Mouse (Mus musculus): ENCODE data around the gene Mtln. TPM values are rescaled to one million over a fixed set of nuclear protein-coding genes. Genes with fewer than 3 reads are reported as not detected.

Gene Mtln
- polyA plus RNA-seq, 1 experiment from 2014 or later, result 22.8 TPM

GRCm38 (mm10) chr2:127831401-127832102 is 39.3 kb upstream of the Mtln start, which contains the start of gene Bub1:
Bub1 (minus strand) TSS chr2:127831865.
- Histone ChIP-seq H3K36me3 (replicated peaks; ENCODE audit: insufficient read depth, low read length) (peaks cover 7% of the 10 kb centered on the region), H3K9me3 (ENCODE audit: low read length) (no peaks in the 10 kb centered on the region), H3K27ac (ENCODE audit: low read depth) (no peak within 1 kb of the TSS), H3K4me2 (ENCODE audit: low read depth, low read length) (peak within 1 kb of the TSS; percentile 89), H3K4me1 (ENCODE audit: insufficient read depth) (peaks cover 8% of the 10 kb centered on the region), H3K27me3 (ENCODE audit: insufficient read depth, low read length) (no peaks in the 10 kb centered on the region), H3K9ac (replicated peaks) (peak within 1 kb of the TSS; percentile 65), H3K4me3 (ENCODE audit: low read depth, low read length) (peak within 1 kb of the TSS; percentile 84)
- under 1% methylated on average over 56 of the region's 56 CpGs for whole genome bisulfite sequencing (ENCODE audit: insufficient replicate concordance)
- peak; percentile 99 for ATAC-seq
- TF ChIP-seq CTCF (IDR thresholded peaks at IDR 0.05; ENCODE audit: low read depth) (no peak), EP300 (IDR thresholded peaks at IDR 0.05; ENCODE audit: low read depth) (no peak)
- peak; percentile 97 for DNase-seq

DNA sequence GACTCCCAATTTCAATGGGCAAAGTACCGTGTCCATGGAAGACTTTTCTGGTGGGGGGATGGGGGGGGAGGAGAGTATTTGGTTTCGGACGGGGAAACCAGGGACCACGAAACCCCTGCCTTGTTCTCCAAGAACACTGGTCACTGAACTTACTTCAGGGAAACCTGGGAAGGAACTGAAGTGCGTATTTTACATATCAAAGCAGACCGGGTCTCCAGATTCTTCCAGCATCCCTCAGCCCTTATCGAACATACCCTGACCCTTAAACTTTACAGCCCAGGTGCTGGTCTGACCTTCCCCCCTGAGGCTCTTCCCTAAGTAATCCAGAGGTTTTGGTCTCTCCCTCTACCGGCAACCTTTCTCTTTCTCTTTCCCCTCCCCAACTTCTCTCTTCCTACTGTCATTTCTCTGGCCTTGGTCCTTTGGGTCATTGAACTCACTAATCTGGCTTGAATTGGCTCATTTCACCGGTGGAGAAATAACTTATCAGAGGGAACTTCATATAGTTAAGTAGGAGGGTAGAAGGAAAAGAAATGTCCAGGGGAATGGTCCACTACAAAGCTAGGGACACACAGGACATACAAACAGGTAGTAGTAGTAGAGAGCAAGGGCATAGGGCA is 2.5 kb downstream of the Mtln start:
- H3K27ac ChIP-seq (ENCODE audit: low read depth), result peak overlapping the region; percentile 48; the same call in 1 of the 2 replicates
- no peak for TF ChIP-seq CTCF (IDR thresholded peaks at IDR 0.05; ENCODE audit: low read depth)
- no peak for TF ChIP-seq EP300 (IDR thresholded peaks at IDR 0.05; ENCODE audit: low read depth)
- 30% methylated on average over 9 of the region's 9 CpGs for WGBS (ENCODE audit: insufficient replicate concordance)
- peak overlapping the region; percentile 92 for H3K4me2 ChIP-seq (ENCODE audit: low read depth, low read length)
- no peaks in the 10 kb centered on the region for H3K27me3 ChIP-seq (ENCODE audit: insufficient read depth, low read length)
- peak overlapping the region; percentile 76 for H3K9ac ChIP-seq (replicated peaks)
- no peaks in the 10 kb centered on the region for H3K9me3 ChIP-seq (ENCODE audit: low read length)
- H3K36me3 ChIP-seq (replicated peaks; ENCODE audit: insufficient read depth, low read length), result no peaks in the 10 kb centered on the region
- peak overlapping the region; percentile 67 for H3K4me3 ChIP-seq (ENCODE audit: low read depth, low read length)
- DNase-seq, result no peak
- peaks cover 18% of the 10 kb centered on the region for H3K4me1 ChIP-seq (ENCODE audit: insufficient read depth)
- ATAC-seq, result no peak

- ATAC-seq (peak; percentile 34; the same call in 1 of the 2 replicates), DNase-seq (no peak)
- Histone ChIP-seq H3K9ac (replicated peaks) (peak overlapping the region; percentile 76), H3K36me3 (replicated peaks; ENCODE audit: insufficient read depth, low read length) (no peaks in the 10 kb centered on the region), H3K27me3 (ENCODE audit: insufficient read depth, low read length) (no peaks in the 10 kb centered on the region), H3K27ac (ENCODE audit: low read depth) (peak overlapping the region; percentile 48; the same call in 1 of the 2 replicates), H3K4me1 (ENCODE audit: insufficient read depth) (peaks cover 18% of the 10 kb centered on the region), H3K9me3 (ENCODE audit: low read length) (no peaks in the 10 kb centered on the region), H3K4me2 (ENCODE audit: low read depth, low read length) (peak overlapping the region; percentile 92), H3K4me3 (ENCODE audit: low read depth, low read length) (peak overlapping the region; percentile 67)
- 4% methylated on average over 11 of the region's 11 CpGs for WGBS (ENCODE audit: insufficient replicate concordance)
- TF ChIP-seq EP300 (IDR thresholded peaks at IDR 0.05; ENCODE audit: low read depth) (no peak), CTCF (IDR thresholded peaks at IDR 0.05; ENCODE audit: low read depth) (no peak)
These were observed 3.1 kb downstream of the Mtln start for GRCm38 (mm10) chr2:127789138-127789537.

GRCm38 (mm10) chr2:127788440-127789116 is 3.7 kb downstream of the Mtln start, which contains the start of gene Nphp1:
Nphp1 (minus strand) TSS chr2:127788897.
- TF ChIP-seq CTCF (IDR thresholded peaks at IDR 0.05; ENCODE audit: low read depth), result no peak
- TF ChIP-seq EP300 (IDR thresholded peaks at IDR 0.05; ENCODE audit: low read depth), result no peak
- 2% methylated on average over 40 of the region's 40 CpGs for WGBS (ENCODE audit: insufficient replicate concordance)
- Histone ChIP-seq H3K27me3 (ENCODE audit: insufficient read depth, low read length) (no peaks in the 10 kb centered on the region), H3K36me3 (replicated peaks; ENCODE audit: insufficient read depth, low read length) (no peaks in the 10 kb centered on the region), H3K27ac (ENCODE audit: low read depth) (peak within 1 kb of the TSS; percentile 48; the same call in 1 of the 2 replicates), H3K9me3 (ENCODE audit: low read length) (no peaks in the 10 kb centered on the region), H3K4me3 (ENCODE audit: low read depth, low read length) (peak within 1 kb of the TSS; percentile 67), H3K4me2 (ENCODE audit: low read depth, low read length) (peak within 1 kb of the TSS; percentile 92), H3K4me1 (ENCODE audit: insufficient read depth) (peaks cover 18% of the 10 kb centered on the region), H3K9ac (replicated peaks) (peak within 1 kb of the TSS; percentile 76)
- ATAC-seq (peak; percentile 80), DNase-seq (peak; percentile 89)

DNA sequence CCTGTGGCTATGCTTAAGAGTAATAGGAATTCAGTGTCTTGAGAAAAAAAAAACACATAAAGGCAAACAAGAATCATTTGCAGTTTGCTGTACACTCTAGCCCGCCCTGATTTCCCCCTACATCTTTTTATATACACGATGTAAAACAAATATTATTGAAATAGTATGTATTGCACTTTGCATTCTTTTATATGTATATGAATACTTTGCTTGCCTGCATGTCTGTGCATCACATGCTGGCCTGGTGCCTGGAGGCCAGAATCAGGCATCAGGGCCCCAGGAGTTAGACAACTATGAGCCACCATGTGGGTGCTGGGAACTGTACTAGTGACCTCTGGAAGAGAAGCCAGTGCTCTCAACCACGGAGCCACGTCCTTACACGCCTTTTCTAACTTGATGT is 5.1 kb downstream of the Mtln start:
- ATAC-seq, result no peak
- TF ChIP-seq EP300 (IDR thresholded peaks at IDR 0.05; ENCODE audit: low read depth) (no peak), CTCF (IDR thresholded peaks at IDR 0.05; ENCODE audit: low read depth) (no peak)

GRCm38 (mm10) chr2:127778451-127778850 is 13.8 kb downstream of the Mtln start:
- Histone ChIP-seq H3K4me3 (ENCODE audit: low read depth, low read length) (no peak overlapping the region), H3K27me3 (ENCODE audit: insufficient read depth, low read length) (no peaks in the 10 kb centered on the region), H3K4me1 (ENCODE audit: insufficient read depth) (no peaks in the 10 kb centered on the region), H3K9me3 (ENCODE audit: low read length) (no peaks in the 10 kb centered on the region), H3K36me3 (replicated peaks; ENCODE audit: insufficient read depth, low read length) (no peaks in the 10 kb centered on the region), H3K27ac (ENCODE audit: low read depth) (no peak overlapping the region), H3K4me2 (ENCODE audit: low read depth, low read length) (no peak overlapping the region), H3K9ac (replicated peaks) (no peak overlapping the region)
- ATAC-seq, result no peak
- TF ChIP-seq EP300 (IDR thresholded peaks at IDR 0.05; ENCODE audit: low read depth) (no peak), CTCF (IDR thresholded peaks at IDR 0.05; ENCODE audit: low read depth) (no peak)
- 79% methylated on average over 5 of the region's 5 CpGs for WGBS (ENCODE audit: insufficient replicate concordance)
- no peak for DNase-seq

More for the DNA sequence above, 5.1 kb downstream of the Mtln start:
- no peak overlapping the region for H3K9ac ChIP-seq (replicated peaks)
- H3K36me3 ChIP-seq (replicated peaks; ENCODE audit: insufficient read depth, low read length), result no peaks in the 10 kb centered on the region
- DNase-seq, result no peak
- H3K27me3 ChIP-seq (ENCODE audit: insufficient read depth, low read length), result no peaks in the 10 kb centered on the region
- H3K27ac ChIP-seq (ENCODE audit: low read depth), result no peak overlapping the region
- peaks cover 18% of the 10 kb centered on the region for H3K4me1 ChIP-seq (ENCODE audit: insufficient read depth)
- WGBS (ENCODE audit: insufficient replicate concordance), result 79% methylated on average over 5 of the region's 5 CpGs
- H3K4me3 ChIP-seq (ENCODE audit: low read depth, low read length), result no peak overlapping the region
- H3K4me2 ChIP-seq (ENCODE audit: low read depth, low read length), result no peak overlapping the region
- H3K9me3 ChIP-seq (ENCODE audit: low read length), result no peaks in the 10 kb centered on the region
